Mouse (Mus musculus) spleen, postnatal 4 days (tissue): ENCODE results near the gene Trim26.
"Not testable (repeated sequence)": the region's sequence is repeated elsewhere in the genome, so short reads cannot be mapped to it uniquely, and the experiment has no call there.

Experiments used
- DNase-seq, 2 experiments: peaks; one replicate each; pipeline ENCODE4 v3.0.0; 2022; ENCODE audit warnings: low spot score in 2 of 2

The Trim26 gene

GRCm38 (mm10) chr17:36836874-36837647 lies at the start of gene Trim26:
Trim26 (plus strand) TSS chr17:36837134.
- DNase-seq: peak; percentile 96 to 97

DNA sequence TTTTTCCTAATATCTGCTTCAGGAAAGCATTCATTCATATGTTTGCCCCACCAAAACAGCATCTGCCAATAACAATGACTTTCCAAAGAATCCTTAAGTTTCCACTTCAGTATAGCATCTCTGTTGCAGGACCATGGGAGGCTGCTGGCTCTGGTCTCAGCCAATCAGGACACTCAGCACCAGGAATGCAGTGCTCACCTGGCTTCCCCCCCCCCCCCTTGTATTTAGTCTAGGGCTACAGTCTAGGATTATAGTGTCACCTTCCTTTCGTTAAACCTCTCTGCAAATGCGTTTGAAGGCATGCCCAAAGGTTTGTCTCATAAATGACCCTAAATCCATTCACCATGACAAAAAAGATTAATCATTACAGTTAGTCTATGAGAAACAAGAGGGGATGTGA lies 48.6 kb upstream of the Trim26 start:
- DNase-seq: no peak

- peak; percentile 43 to 70 for DNase-seq
Measured at GRCm38 (mm10) chr17:36788801-36789200, 48.1 kb upstream of the Trim26 start.

GRCm38 (mm10) chr17:36799493-36799892 lies 37.4 kb upstream of the Trim26 start:
- no peak for DNase-seq

- not testable (repeated sequence) for DNase-seq
Measured at GRCm38 (mm10) chr17:36799921-36800462, 36.9 kb upstream of the Trim26 start.

DNA sequence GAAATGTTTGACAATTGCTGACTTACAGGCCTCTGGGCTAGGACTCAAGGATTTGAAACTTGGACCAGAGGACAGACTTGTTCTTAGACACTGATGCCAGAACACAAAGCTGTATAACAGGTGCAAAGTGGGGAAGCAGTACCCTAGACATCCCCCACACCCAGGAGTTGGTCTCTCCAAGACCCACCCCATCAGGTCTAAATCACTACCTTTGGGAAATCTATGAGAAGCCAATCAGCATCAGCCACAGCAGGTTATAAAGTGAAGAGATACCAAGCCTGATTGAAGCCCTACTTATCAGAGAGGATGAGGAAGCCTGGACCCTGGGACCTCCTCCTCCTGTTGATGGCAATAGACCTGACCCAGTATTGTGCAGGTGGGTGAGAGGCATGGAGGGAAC lies 25.1 kb upstream of the Trim26 start, which contains the start of gene H2-M10.6:
H2-M10.6 (plus strand) TSS at position 301 of the 400 bp plus-strand sequence.
- DNase-seq: no peak

DNA sequence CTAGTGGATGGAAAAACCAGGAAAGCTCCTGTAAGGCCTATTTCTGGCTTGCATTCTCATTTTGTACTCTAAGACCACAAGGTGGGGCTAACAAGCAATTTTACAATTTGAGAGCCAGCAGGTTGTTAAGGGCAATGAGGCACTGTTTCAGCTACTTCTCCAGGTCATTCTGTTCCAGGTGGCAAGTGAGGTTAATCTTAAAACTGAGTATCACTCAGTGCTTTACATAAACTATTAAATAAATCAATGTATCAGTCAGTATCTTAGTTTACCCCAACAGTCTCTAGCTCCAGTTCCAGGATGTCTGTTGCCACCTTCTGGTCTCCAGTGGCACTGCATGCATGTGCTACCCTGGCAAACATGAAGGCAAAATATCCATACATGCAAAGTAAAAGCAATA lies 12.9 kb upstream of the Trim26 start:
- DNase-seq: peak; percentile 59 to 79

GRCm38 (mm10) chr17:36825525-36825924 lies 11.4 kb upstream of the Trim26 start:
- no peak for DNase-seq

- peak; percentile 82 to 87 for DNase-seq
Measured at GRCm38 (mm10) chr17:36826002-36826401, 10.9 kb upstream of the Trim26 start.

DNA sequence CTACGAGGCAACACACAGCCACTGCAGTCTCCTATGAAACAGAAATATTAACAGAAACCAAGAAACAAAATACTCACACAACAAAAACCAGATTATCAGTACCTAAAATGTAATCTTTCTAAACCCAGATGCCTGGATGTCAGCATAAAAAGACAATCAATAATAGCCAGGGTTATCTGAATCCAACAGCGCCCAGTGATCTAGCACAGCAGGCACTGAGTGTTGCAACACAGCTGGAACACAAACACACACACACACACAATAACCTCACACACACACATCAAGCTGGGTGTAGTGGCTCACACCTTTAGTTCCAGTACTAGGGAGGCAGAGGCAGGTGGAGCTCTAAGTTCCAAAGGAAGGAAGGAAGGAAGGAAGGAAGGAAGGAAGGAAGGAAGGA lies 8.4 kb upstream of the Trim26 start:
- no peak for DNase-seq

GRCm38 (mm10) chr17:36830470-36830869 lies 6.5 kb upstream of the Trim26 start:
- no peak for DNase-seq

DNA sequence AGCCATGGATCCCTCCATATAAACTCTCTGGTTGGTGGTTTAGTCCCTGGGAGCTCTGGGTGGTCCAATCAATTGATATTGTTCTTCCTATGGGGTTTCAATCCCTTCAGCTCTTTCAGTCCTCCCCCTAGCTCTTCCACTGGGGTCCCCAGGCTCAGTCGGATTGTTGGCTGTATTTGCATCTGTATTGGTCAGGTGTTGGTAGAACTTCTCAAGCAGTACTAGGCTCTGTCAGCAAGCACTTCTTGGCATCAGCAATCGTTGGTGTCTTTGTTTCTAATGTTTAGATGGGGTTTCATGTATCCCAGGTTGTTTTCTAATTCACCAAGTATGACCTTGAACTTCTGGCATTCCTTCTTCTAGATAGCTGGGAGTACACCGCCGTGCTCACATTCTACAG lies 4.2 kb upstream of the Trim26 start:
- DNase-seq: no peak

GRCm38 (mm10) chr17:36835591-36836426 lies 1.1 kb upstream of the Trim26 start:
- DNase-seq: peak; percentile 63 to 79

GRCm38 (mm10) chr17:36836427-36836812 lies 514 bp upstream of the Trim26 start:
- DNase-seq: no peak

DNA sequence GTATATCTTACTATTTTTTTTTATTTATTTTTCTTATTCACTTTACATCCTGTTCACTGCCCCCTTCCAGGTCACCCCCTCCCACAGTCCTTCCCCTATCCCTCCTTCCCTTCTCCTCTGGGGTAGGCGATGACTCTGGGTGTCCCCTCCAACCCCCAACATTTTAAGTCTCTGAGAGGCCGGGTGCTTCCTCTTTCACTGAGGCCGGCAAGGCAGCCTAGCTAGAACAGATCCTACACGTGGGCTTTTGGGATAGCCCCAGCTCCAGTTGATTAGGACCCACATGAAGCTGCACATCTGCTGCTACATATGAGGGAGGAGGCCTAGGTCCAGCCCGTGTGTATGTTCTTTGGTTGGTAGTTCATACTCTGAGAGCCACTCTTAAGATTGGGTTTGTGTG lies 2.1 kb downstream of the Trim26 start:
- DNase-seq: no peak

DNA sequence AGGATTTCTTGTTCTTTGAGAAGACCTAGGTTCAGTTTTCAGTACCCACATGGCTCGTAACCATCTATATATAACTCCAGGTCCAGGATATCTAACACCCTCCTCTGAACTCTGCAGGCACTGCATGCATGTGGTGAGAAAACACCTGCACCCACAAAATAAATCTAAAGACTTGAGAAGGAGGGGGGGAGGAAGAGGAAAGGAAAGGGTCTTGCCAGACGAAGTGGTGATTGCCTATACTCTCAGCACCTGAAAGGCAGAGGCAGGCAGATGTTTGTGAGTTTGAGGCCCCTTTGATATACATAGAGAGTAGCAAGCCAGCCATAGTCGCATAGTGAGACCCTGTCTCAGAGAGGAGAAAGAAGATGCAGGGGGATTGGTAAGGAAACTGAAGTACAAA lies 3.0 kb downstream of the Trim26 start:
- no peak for DNase-seq

- no peak for DNase-seq
Measured at GRCm38 (mm10) chr17:36840961-36841445, 4.1 kb downstream of the Trim26 start.

GRCm38 (mm10) chr17:36843696-36844095 lies 6.8 kb downstream of the Trim26 start:
- no peak for DNase-seq

DNA sequence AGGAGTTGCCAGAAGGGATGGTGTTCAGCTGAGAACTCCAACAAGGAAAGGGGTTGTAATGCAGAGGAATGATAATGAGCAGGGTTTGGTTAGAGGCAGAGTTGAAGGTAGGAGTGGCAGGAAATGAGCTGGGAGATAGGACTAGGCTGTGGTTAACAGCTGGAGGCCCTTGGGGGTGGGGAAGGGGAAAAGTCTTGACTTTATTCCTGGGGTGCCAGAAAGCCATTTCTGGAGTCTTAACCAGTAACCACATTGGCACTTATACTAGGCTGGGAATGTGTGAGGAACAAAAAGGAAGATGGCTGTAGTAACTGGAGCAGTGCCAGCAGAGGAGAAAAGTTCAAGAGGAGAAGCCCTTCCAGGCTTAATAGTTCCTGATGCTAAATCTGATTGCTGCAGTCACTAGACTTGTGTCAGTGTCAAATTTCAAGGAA lies 7.4 kb downstream of the Trim26 start:
- no peak for DNase-seq

- DNase-seq: no peak
Measured at GRCm38 (mm10) chr17:36844725-36845124, 7.8 kb downstream of the Trim26 start.

- DNase-seq: no peak
Measured at GRCm38 (mm10) chr17:36848911-36849310, 12.0 kb downstream of the Trim26 start.

DNA sequence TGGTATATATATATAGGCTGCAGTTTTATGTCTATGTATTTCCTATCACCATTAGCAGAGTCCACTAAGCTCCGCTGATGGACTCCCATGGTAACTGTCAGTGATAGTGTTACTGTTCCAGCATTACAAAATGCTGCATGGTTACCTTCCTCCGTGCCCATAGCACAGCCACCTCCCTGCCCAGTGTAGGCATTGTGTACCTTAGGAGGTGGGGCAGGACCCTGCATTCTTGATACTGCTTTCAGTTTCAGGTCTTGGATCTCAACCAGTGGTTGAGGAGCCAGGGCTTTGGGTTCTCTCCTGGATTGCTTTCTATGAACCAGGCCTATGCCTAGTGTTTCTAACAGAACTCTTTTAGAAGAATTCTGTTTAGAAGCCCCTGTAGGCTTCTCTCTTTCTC lies 13.1 kb downstream of the Trim26 start:
- no peak for DNase-seq
